Mouse (Mus musculus): ENCODE data around the gene St6gal1.

St6gal1 gene

GRCm38 (mm10) chr16:23274606-23275310 lies 50.2 kb downstream of the St6gal1 start:
- DNase-seq (ENCODE audit: low spot score), result no peak

DNA sequence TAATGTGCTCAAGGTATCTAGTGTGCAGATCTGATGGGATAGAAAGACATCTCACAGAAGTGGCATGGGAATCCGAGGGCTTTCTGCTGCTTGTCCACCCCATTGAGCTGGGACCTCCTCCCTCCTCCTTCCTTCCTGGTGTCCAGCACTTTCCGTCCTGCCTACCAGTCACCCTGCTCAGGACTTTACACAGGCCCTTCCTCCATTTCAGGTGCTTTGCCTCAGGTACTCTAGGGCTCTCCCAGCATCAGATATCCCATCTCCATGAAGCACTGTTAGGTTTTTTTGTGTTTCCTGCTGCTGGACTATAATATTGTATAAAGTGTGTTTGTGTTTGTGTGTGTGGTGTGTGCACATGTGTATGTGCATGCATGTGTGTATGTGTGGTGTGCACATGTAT lies 51.1 kb downstream of the St6gal1 start:
- no peak for DNase-seq (ENCODE audit: low spot score)

GRCm38 (mm10) chr16:23279879-23280741 lies 55.6 kb downstream of the St6gal1 start:
- DNase-seq (ENCODE audit: low spot score), result peak; percentile 72

DNA sequence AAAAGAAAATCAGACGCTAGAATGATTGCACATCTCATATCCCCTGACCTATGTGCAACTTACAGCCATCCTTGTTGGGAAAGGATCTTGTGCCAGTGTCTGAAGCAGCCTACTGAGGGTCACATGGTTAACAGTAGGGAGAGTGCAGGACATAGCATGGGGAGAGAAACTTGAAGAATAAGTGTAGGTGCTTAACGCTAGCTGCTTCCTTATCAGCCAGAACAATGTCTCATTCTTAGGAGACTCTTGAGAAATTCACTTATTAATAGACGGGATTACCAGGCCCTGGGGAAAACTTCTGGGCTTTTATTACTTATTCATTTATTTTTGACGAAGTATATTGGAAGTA lies 56.2 kb downstream of the St6gal1 start:
- DNase-seq (ENCODE audit: low spot score), result no peak

DNA sequence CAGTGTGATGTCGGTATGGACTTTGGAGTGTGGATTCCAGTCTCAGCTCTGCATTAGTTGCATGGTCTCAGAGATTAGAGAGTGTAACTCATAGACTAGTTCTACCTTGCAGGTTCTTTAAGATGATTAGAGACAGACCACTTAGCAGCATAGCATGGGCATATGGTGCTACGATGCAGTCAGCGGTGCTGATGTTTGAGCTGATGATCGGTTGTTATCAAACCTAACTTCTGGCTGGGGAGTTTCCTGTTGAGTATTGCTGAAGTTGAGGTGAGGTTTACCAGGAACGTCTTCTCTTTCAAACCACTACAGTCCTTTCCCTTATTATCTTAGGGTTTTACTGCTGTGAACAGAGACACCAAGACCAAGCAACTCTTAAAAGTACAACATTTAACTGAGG lies 57.7 kb downstream of the St6gal1 start:
- no peak for DNase-seq (ENCODE audit: low spot score)

- no peak for DNase-seq (ENCODE audit: low spot score)
Observed at GRCm38 (mm10) chr16:23282941-23283340, 58.4 kb downstream of the St6gal1 start.

GRCm38 (mm10) chr16:23283677-23284076 lies 59.1 kb downstream of the St6gal1 start:
- no peak for DNase-seq (ENCODE audit: low spot score)

DNA sequence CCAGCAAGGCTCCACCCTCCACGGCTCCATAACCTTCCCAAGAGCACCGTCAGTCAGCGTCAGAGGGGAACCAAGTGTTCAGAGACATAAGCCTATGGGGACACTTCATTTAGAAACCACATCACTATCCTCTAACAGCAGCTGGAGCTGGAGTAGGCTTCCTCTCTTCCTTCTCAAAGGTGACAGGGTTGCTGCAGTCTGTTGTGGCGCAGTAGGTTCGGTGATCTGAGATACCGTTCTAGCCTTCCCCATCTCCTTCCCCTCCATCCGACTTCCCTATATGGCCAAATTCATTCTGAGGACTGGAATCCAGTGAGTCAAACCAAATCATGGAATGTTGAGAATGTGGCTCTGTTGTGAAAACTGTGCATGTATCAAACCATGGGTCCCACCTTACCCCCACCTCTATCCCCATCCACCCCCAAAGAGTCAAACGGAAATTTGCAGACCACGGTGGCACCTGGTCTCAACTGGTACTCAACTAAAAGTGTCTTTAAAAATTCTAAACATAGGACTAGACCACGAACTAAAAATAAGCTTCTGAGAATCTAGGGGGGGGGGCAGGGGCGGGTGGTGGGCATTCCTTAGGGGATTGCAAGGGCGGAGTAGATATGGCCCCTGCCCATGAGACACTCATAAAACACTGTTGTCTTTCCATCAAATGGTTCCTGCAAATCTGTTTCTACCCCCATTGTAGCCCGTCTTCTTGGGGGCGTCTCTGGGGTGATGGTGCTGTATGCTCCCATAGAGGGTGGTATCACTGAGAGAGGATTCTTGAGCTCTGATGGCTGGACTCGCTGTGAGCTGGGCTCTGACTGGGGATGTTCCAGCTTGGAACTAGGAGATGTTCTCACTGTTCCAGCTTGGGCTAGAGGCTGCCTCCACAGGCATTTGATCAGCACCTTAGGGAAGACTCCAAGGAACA lies 60.2 kb downstream of the St6gal1 start:
- DNase-seq (ENCODE audit: low spot score), result no peak

DNA sequence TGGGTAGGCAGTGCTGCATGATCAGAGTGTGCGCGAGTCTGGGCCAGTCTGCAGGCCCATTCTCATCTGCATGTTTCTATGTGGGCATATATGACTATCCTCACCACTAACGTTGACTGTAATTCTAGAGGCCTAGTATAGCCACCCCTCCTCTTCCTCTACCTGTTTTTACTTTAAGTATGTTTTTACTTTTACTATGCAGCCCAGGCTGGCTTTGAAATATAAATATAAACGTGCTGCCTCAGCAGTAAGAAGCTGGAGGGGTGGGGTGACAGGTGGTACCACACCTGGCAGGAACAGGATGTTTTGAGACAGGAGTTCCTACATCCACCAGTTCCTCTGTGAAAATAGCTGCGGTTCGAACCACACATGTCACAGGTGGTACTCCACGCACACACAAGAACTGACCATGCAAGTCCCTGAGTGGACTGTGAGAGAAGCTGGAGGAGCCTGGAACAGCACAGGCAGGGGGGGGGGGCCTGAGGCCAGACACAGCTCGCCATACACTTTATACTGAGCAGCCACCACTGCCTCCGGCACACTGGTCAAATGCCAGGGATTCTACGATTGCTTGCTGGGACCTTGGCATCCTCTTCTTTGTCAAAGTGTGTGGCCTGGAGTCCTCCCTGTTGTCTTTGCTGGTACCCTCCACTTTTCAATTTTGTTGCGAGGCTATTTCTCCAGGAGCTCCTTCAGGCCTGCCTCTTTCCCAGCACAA lies 62.0 kb downstream of the St6gal1 start:
- DNase-seq (ENCODE audit: low spot score), result peak; percentile 65

- no peak for DNase-seq (ENCODE audit: low spot score)
Observed at GRCm38 (mm10) chr16:23287312-23288040, 62.9 kb downstream of the St6gal1 start.

GRCm38 (mm10) chr16:23288103-23288502 lies 63.6 kb downstream of the St6gal1 start:
- no peak for DNase-seq (ENCODE audit: low spot score)

- no peak for DNase-seq (ENCODE audit: low spot score)
Observed at GRCm38 (mm10) chr16:23289424-23289823, 64.9 kb downstream of the St6gal1 start.

- DNase-seq (ENCODE audit: low spot score), result no peak
Observed at GRCm38 (mm10) chr16:23290171-23290570, 65.6 kb downstream of the St6gal1 start.

DNA sequence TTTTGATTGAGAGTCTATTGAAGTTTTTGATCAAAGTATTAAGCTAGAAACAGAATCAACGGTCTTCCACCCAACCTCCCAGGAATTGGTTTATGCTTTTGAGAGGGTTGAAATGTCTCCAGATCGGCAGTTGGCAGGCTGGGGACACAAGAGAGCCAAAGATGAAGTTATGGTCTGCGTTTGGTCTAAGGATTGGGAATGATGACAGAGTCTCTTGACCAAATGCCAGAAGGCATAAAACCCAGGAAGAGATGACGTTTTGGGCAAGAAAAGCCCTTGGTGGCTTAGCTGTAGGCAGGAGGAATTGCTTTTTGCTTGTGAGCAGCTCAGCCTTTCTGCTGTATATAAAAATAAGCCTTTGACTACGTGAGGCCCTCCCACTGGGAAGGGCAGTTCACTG lies 67.0 kb downstream of the St6gal1 start:
- DNase-seq (ENCODE audit: low spot score), result peak; percentile 54

- DNase-seq (ENCODE audit: low spot score), result no peak
Observed at GRCm38 (mm10) chr16:23294236-23294635, 69.7 kb downstream of the St6gal1 start.

GRCm38 (mm10) chr16:23294747-23295146 lies 70.2 kb downstream of the St6gal1 start:
- no peak for DNase-seq (ENCODE audit: low spot score)

GRCm38 (mm10) chr16:23295720-23296119 lies 71.2 kb downstream of the St6gal1 start:
- peak; percentile 87 for DNase-seq (ENCODE audit: low spot score)

- DNase-seq (ENCODE audit: low spot score), result no peak
Observed at GRCm38 (mm10) chr16:23296721-23297120, 72.2 kb downstream of the St6gal1 start.

- no peak for DNase-seq (ENCODE audit: low spot score)
Observed at GRCm38 (mm10) chr16:23298441-23298840, 73.9 kb downstream of the St6gal1 start.

GRCm38 (mm10) chr16:23298911-23299310 lies 74.4 kb downstream of the St6gal1 start:
- DNase-seq (ENCODE audit: low spot score), result no peak
